Mouse (Mus musculus) adrenal gland, postnatal 14 days (tissue): ENCODE results near the gene Polr2h. TPM values are rescaled to one million over a fixed set of nuclear protein-coding genes. Genes with fewer than 3 reads are reported as not detected.

ENCODE experiments used
- DNase-seq: peaks from one replicate; pipeline ENCODE4 v3.0.0; 2021; ENCODE audit warnings: mixed read lengths
- total RNA-seq: library from RNA; stranded (reverse); gene quantifications from 2 replicates; pipeline ENCODE4 v1.2.3, GENCODE M21; 2021

The Polr2h gene
- total RNA-seq, 1 experiment from 2014 or later = 33.1 TPM

- DNase-seq = no peak
These were observed 5.8 kb downstream of the Polr2h start for GRCm38 (mm10) chr16:20723247-20723646.

GRCm38 (mm10) chr16:20724338-20724748 lies 6.9 kb downstream of the Polr2h start:
- peak; percentile 88 for DNase-seq

- DNase-seq = no peak
These were observed 7.9 kb downstream of the Polr2h start for GRCm38 (mm10) chr16:20725321-20725720.

GRCm38 (mm10) chr16:20725750-20726149 lies 8.3 kb downstream of the Polr2h start:
- no peak for DNase-seq

- DNase-seq = no peak
These were observed 8.9 kb downstream of the Polr2h start for GRCm38 (mm10) chr16:20726384-20726783.

- DNase-seq = peak; percentile 39
These were observed 12.8 kb downstream of the Polr2h start for GRCm38 (mm10) chr16:20730293-20730711.

- DNase-seq = no peak
These were observed 14.2 kb downstream of the Polr2h start for GRCm38 (mm10) chr16:20731688-20732087.

GRCm38 (mm10) chr16:20732251-20732924 lies 14.9 kb downstream of the Polr2h start:
- DNase-seq = peak; percentile 62

- peak; percentile 84 for DNase-seq
These were observed 15.7 kb downstream of the Polr2h start, which contains the start of gene Chrd for GRCm38 (mm10) chr16:20732925-20733730. TSS of gene Chrd (plus strand) at chr16:20733127.

GRCm38 (mm10) chr16:20733731-20734730 lies 16.6 kb downstream of the Polr2h start, which contains the start of gene Thpo:
TSS of gene Thpo (minus strand) at chr16:20734511.
- no peak for DNase-seq

GRCm38 (mm10) chr16:20735651-20736050 lies 18.2 kb downstream of the Polr2h start:
- DNase-seq = no peak

GRCm38 (mm10) chr16:20736168-20736567 lies 18.7 kb downstream of the Polr2h start:
- DNase-seq = no peak

- no peak for DNase-seq
These were observed 19.4 kb downstream of the Polr2h start for GRCm38 (mm10) chr16:20736823-20737222.

GRCm38 (mm10) chr16:20739845-20740244 lies 22.4 kb downstream of the Polr2h start:
- DNase-seq = no peak

- peak; percentile 76 for DNase-seq
These were observed 29.2 kb downstream of the Polr2h start for GRCm38 (mm10) chr16:20746641-20747040.

GRCm38 (mm10) chr16:20750518-20750917 lies 33.1 kb downstream of the Polr2h start:
- DNase-seq = no peak

- DNase-seq = peak; percentile 64
These were observed 38.6 kb downstream of the Polr2h start for GRCm38 (mm10) chr16:20756052-20756451.

- DNase-seq = no peak
These were observed 39.9 kb downstream of the Polr2h start for GRCm38 (mm10) chr16:20757385-20757784.

- DNase-seq = peak; percentile 78
These were observed 44.2 kb downstream of the Polr2h start for GRCm38 (mm10) chr16:20761681-20762080.

- DNase-seq = peak; percentile 55
These were observed 47.8 kb downstream of the Polr2h start for GRCm38 (mm10) chr16:20765244-20765643.
